Mouse (Mus musculus) induced T-regulatory cell, adult 2 months (primary cell): Measurements from ENCODE around the gene Cpped1.

Source experiments
- DNase-seq: peaks from one replicate; pipeline ENCODE4 v3.0.0-alpha.2; 2012; ENCODE audit warnings: low read depth

The Cpped1 gene

GRCm38 (mm10) chr16:11843441-11843840, 65.8 kb downstream of the Cpped1 start:
- no peak for DNase-seq

- no peak for DNase-seq
Observed at GRCm38 (mm10) chr16:11833474-11833873, 75.8 kb downstream of the Cpped1 start.

- no peak for DNase-seq
Observed at GRCm38 (mm10) chr16:11828816-11829215, 80.4 kb downstream of the Cpped1 start.

- DNase-seq, result no peak
Observed at GRCm38 (mm10) chr16:11824833-11825232, 84.4 kb downstream of the Cpped1 start.

- no peak for DNase-seq
Observed at GRCm38 (mm10) chr16:11824385-11824784, 84.9 kb downstream of the Cpped1 start.

GRCm38 (mm10) chr16:11820791-11821190, 88.5 kb downstream of the Cpped1 start:
- DNase-seq, result no peak

GRCm38 (mm10) chr16:11814935-11815650, 94.2 kb downstream of the Cpped1 start:
- DNase-seq, result no peak

- DNase-seq, result no peak
Observed at GRCm38 (mm10) chr16:11812119-11812518, 97.1 kb downstream of the Cpped1 start.

- DNase-seq, result no peak
Observed at GRCm38 (mm10) chr16:11809615-11810014, 99.6 kb downstream of the Cpped1 start.

- DNase-seq, result no peak
Observed at GRCm38 (mm10) chr16:11801960-11802539, 107.2 kb downstream of the Cpped1 start.

GRCm38 (mm10) chr16:11795758-11796460, 113.3 kb downstream of the Cpped1 start:
- DNase-seq, result no peak

GRCm38 (mm10) chr16:11794628-11795027, 114.6 kb downstream of the Cpped1 start:
- DNase-seq, result no peak

- no peak for DNase-seq
Observed at GRCm38 (mm10) chr16:11793391-11793790, 115.9 kb downstream of the Cpped1 start.

GRCm38 (mm10) chr16:11790476-11790875, 118.8 kb downstream of the Cpped1 start:
- DNase-seq, result no peak

GRCm38 (mm10) chr16:11785806-11786205, 123.4 kb downstream of the Cpped1 start:
- no peak for DNase-seq

GRCm38 (mm10) chr16:11784354-11784753, 124.9 kb downstream of the Cpped1 start:
- DNase-seq, result no peak

GRCm38 (mm10) chr16:11783337-11783736, 125.9 kb downstream of the Cpped1 start:
- DNase-seq, result no peak

- DNase-seq, result no peak
Observed at GRCm38 (mm10) chr16:11782082-11782481, 127.2 kb downstream of the Cpped1 start.

- no peak for DNase-seq
Observed at GRCm38 (mm10) chr16:11778715-11779460, 130.4 kb downstream of the Cpped1 start.

GRCm38 (mm10) chr16:11778191-11778590, 131.1 kb downstream of the Cpped1 start:
- no peak for DNase-seq

GRCm38 (mm10) chr16:11776528-11776927, 132.7 kb downstream of the Cpped1 start:
- no peak for DNase-seq

- no peak for DNase-seq
Observed at GRCm38 (mm10) chr16:11774321-11774720, 134.9 kb downstream of the Cpped1 start.
